Mouse (Mus musculus) gastrocnemius, postnatal 4 days (tissue): ENCODE results near the gene Adtrp. TPM values are rescaled to one million over a fixed set of nuclear protein-coding genes. Genes with fewer than 3 reads are reported as not detected.

Experiments
- DNase-seq, 2 experiments: peaks; one replicate each; pipeline ENCODE4 v3.0.0; 2021 to 2022; ENCODE audit warnings: low spot score in 2 of 2, mixed read lengths in 2 of 2
- long read RNA-seq, 2 experiments: library from polyadenylated mRNA; stranded (forward); transcript quantifications; one replicate each; pipeline ENCODE4 v2.0.0; 2021
- total RNA-seq, 2 experiments: library from RNA; stranded (reverse); gene quantifications; 2 replicates each; pipeline ENCODE4 v1.2.3; 2021

Gene Adtrp
- total RNA-seq: under 1 TPM; 0.74 to 0.88 TPM
- long read RNA-seq, experiment 1, partial matches to known transcripts: 0 of 2 reads
- long read RNA-seq, experiment 1, other reads (novel, unspliced or antisense): 0 of 2 reads
- long read RNA-seq, experiment 2: 0 reads

GRCm38 (mm10) chr13:41847516-41848126 is at the start of gene Adtrp:
Adtrp (minus strand) TSS chr13:41847684.
- no peak for DNase-seq

GRCm38 (mm10) chr13:41892016-41892415 is 44.5 kb upstream of the Adtrp start:
- no peak for DNase-seq

GRCm38 (mm10) chr13:41890618-41891017 is 43.1 kb upstream of the Adtrp start:
- DNase-seq: no peak

- DNase-seq: no peak
Measured at GRCm38 (mm10) chr13:41890111-41890600, 42.7 kb upstream of the Adtrp start.

- DNase-seq: no peak
Measured at GRCm38 (mm10) chr13:41888644-41889043, 41.2 kb upstream of the Adtrp start.

- no peak for DNase-seq
Measured at GRCm38 (mm10) chr13:41886120-41886519, 38.6 kb upstream of the Adtrp start.

- DNase-seq: no peak
Measured at GRCm38 (mm10) chr13:41883665-41884291, 36.3 kb upstream of the Adtrp start.

- no peak for DNase-seq
Measured at GRCm38 (mm10) chr13:41881201-41881600, 33.7 kb upstream of the Adtrp start.

- DNase-seq: no peak
Measured at GRCm38 (mm10) chr13:41880525-41880924, 33.0 kb upstream of the Adtrp start.

- DNase-seq: no peak
Measured at GRCm38 (mm10) chr13:41872686-41873085, 25.2 kb upstream of the Adtrp start.

- no peak for DNase-seq
Measured at GRCm38 (mm10) chr13:41872161-41872562, 24.7 kb upstream of the Adtrp start.

GRCm38 (mm10) chr13:41867533-41867932 is 20.0 kb upstream of the Adtrp start:
- no peak for DNase-seq

- DNase-seq: no peak
Measured at GRCm38 (mm10) chr13:41865575-41865974, 18.1 kb upstream of the Adtrp start.

- DNase-seq: no peak
Measured at GRCm38 (mm10) chr13:41865071-41865470, 17.6 kb upstream of the Adtrp start.

- no peak for DNase-seq
Measured at GRCm38 (mm10) chr13:41860603-41861405, 13.3 kb upstream of the Adtrp start.

GRCm38 (mm10) chr13:41855206-41856185 is 8.0 kb upstream of the Adtrp start:
- DNase-seq: no peak

- no peak for DNase-seq
Measured at GRCm38 (mm10) chr13:41850727-41851378, 3.4 kb upstream of the Adtrp start.

- DNase-seq: no peak
Measured at GRCm38 (mm10) chr13:41846516-41846915, 968 bp downstream of the Adtrp start.

- DNase-seq: no peak
Measured at GRCm38 (mm10) chr13:41845013-41845412, 2.5 kb downstream of the Adtrp start.

- no peak for DNase-seq
Measured at GRCm38 (mm10) chr13:41844071-41844470, 3.4 kb downstream of the Adtrp start.
